Mouse (Mus musculus) lung, embryonic 16.5 days (tissue): ENCODE measurements around the gene Wfdc21. TPM values are rescaled to one million over a fixed set of nuclear protein-coding genes. Genes with fewer than 3 reads are reported as not detected.

Experiments used
- ATAC-seq: fragments of 200-750 bp; cut with Nextera tagmentation; 2 replicates; pipeline ENCODE4 v1.8.0; 2017; ENCODE audit warnings: low read depth, mild to moderate bottlenecking, moderate library complexity
- H3K27ac ChIP-seq: fragments of 300-500 bp; sonication (generic); 2 replicates; pipeline ENCODE4 v1.5.1; 2014; ENCODE audit warnings: mild to moderate bottlenecking, control low read depth, low read length
- H3K27me3 ChIP-seq: fragments of 300-500 bp; sonication (generic); 2 replicates; pipeline ENCODE4 v1.6.1; 2014; ENCODE audit warnings: low read depth, low read length, mixed read lengths; ENCODE audit not compliant: control insufficient read depth, insufficient read depth
- H3K36me3 ChIP-seq: fragments of 300-500 bp; sonication (generic); 2 replicates; pipeline ENCODE4 v1.6.1; 2014; ENCODE audit warnings: low read length; ENCODE audit not compliant: control insufficient read depth, insufficient read depth
- H3K4me1 ChIP-seq: fragments of 300-500 bp; sonication (generic); replicated peaks from 2 replicates; pipeline ENCODE4 v1.6.1; 2014; ENCODE audit warnings: low read length, mixed read lengths; ENCODE audit not compliant: control insufficient read depth, insufficient read depth
- H3K4me2 ChIP-seq: fragments of 300-500 bp; sonication (generic); 2 replicates; pipeline ENCODE4 v1.6.1; 2014; ENCODE audit warnings: low read depth, low read length, control low read depth
- H3K4me3 ChIP-seq: fragments of 300-500 bp; sonication (generic); 2 replicates; pipeline ENCODE4 v1.5.1; 2014; ENCODE audit warnings: mild to moderate bottlenecking, low read length, control low read depth
- H3K9ac ChIP-seq: fragments of 300-500 bp; sonication (generic); 2 replicates; pipeline ENCODE4 v1.6.1; 2014; ENCODE audit warnings: low read length, control low read depth
- H3K9me3 ChIP-seq: fragments of 300-500 bp; sonication (generic); 2 replicates; pipeline ENCODE4 v1.6.1; 2016; ENCODE audit warnings: low read length; ENCODE audit not compliant: control insufficient read depth
- WGBS: fragments of 180-500 bp; shearing (Covaris S2); extraction: QIAGEN DNeasy Blood & Tissue Kit; methylation state at CpG from one replicate; pipeline ENCODE4 v1.1.7; 2014; 5-methylcytosine and 5-hydroxymethylcytosine counted together
- polyA plus RNA-seq: library from polyadenylated mRNA; unstranded; fragments of >200 nt; fragmentation: Nextera tagmentation; extraction: Ambion mirVana; gene quantifications from 2 replicates; pipeline ENCODE4 v1.2.1, GENCODE M21; 2015

The Wfdc21 gene
- polyA plus RNA-seq = 0.82 and 2.3 TPM in 2 replicates

DNA sequence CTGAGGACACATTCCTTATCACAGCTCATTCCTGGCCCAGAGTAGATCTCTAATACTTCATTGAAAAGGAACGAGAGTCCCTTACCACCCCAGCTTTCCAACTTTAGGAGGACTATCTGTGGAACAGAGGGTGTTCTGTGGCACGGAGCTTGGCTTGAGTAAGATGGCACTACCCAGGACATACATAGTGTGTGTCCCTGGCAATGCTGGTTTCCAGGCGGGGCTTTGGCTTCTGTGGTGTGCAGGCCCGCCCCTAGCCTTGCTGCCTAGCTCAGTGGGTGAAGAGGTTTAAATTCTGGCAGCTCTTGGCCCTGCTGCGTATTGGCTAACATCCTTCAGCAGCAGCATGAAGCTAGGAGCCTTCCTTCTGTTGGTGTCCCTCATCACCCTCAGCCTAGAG is at the start of gene Wfdc21:
Wfdc21 (plus strand) TSS at position 260 of the 400 bp plus-strand sequence.
- no peak for ATAC-seq
- H3K9ac ChIP-seq = no peak within 1 kb of the TSS
- no peak within 1 kb of the TSS for H3K27ac ChIP-seq
- H3K9me3 ChIP-seq = no peaks in the 10 kb centered on the region
- WGBS = 66% methylated on average over 5 of the region's 5 CpGs
- H3K4me3 ChIP-seq = no peak within 1 kb of the TSS
- no peaks in the 10 kb centered on the region; the same call in 1 of the 2 replicates for H3K4me1 ChIP-seq
- no peaks in the 10 kb centered on the region for H3K36me3 ChIP-seq
- peaks cover 2% of the 10 kb centered on the region; the same call in 1 of the 2 replicates for H3K27me3 ChIP-seq
- H3K4me2 ChIP-seq = no peak within 1 kb of the TSS

DNA sequence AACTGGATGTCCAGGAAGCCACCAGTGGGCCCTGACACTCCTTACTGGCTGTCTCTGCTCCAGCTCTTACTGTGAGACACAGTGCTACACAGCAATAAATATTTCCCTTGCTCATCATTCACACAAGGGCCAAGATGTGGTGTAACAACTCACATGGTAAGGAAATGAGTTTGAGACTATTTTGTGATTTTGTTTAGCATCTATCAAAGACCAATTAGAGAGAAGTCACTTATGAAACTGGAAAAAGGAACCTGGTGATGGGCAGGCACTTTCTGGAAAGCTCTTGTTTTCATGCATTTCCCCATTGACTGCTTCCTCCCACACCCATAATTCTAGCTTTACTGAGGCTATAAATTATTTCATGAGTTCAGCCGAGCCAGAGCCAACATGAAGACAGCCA is 43.0 kb upstream of the Wfdc21 start, which contains the start of gene Wfdc17:
Wfdc17 (plus strand) TSS at position 287 of the 400 bp plus-strand sequence.
- Histone ChIP-seq H3K4me3 (no peak within 1 kb of the TSS), H3K4me2 (no peak within 1 kb of the TSS), H3K9me3 (no peaks in the 10 kb centered on the region), H3K9ac (no peak within 1 kb of the TSS), H3K4me1 (no peaks in the 10 kb centered on the region), H3K36me3 (no peaks in the 10 kb centered on the region), H3K27me3 (no peaks in the 10 kb centered on the region), H3K27ac (no peak within 1 kb of the TSS)
- 58% methylated on average over 1 of the region's 1 CpGs for WGBS
- ATAC-seq = no peak

DNA sequence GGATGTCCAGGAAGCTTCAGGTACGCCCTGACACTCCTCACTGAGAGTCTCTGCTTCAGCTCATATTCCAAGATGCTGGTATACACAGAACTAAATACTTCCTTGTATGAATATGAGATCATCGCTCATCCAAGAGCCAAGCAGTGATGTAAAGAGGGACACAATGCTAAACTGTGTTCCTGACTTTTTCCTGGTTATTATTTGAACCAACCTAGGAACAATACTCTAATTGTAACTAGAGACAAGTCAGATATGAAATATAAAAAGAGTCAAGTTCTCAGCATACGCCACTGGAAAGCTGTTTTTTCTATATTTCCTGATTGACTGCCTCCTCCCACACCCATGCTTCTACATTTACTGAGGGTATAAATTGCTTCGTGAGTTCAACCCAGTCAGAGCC is 38.0 kb upstream of the Wfdc21 start, which contains the start of gene Wfdc18:
Wfdc18 (plus strand) TSS at position 301 of the 400 bp plus-strand sequence.
- H3K4me2 ChIP-seq = no peak within 1 kb of the TSS
- no peaks in the 10 kb centered on the region for H3K9me3 ChIP-seq
- H3K27me3 ChIP-seq = no peaks in the 10 kb centered on the region
- no peak within 1 kb of the TSS for H3K4me3 ChIP-seq
- no peak within 1 kb of the TSS for H3K27ac ChIP-seq
- H3K36me3 ChIP-seq = no peaks in the 10 kb centered on the region
- no peaks in the 10 kb centered on the region for H3K4me1 ChIP-seq
- no peak within 1 kb of the TSS for H3K9ac ChIP-seq
- 68% methylated on average over 4 of the region's 4 CpGs for WGBS
- ATAC-seq = no peak

DNA sequence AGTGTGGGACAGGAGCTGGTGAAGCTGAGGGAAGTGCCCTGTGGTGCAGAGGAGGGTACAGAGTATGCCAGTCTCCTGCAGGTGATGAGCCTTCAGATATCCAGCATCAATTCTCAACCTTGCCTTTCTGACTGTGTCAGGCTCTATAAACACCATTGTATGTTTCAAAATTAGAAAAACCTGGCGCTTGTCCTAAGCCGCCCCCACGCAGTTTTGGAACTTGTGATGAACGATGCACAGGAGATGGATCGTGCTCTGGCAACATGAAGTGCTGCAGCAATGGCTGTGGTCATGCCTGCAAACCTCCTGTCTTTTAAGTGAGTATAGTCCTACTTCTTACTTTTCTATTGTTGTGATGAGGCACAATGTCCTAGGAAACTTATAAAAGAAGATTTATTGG is 37.1 kb upstream of the Wfdc21 start:
- H3K4me1 ChIP-seq = no peaks in the 10 kb centered on the region
- no peak for ATAC-seq
- H3K27me3 ChIP-seq = no peaks in the 10 kb centered on the region
- no peak overlapping the region for H3K4me2 ChIP-seq
- H3K4me3 ChIP-seq = no peak overlapping the region
- H3K9me3 ChIP-seq = no peaks in the 10 kb centered on the region
- no peak overlapping the region for H3K27ac ChIP-seq
- H3K36me3 ChIP-seq = no peaks in the 10 kb centered on the region
- H3K9ac ChIP-seq = no peak overlapping the region
- 77% methylated on average over 5 of the region's 5 CpGs for WGBS

DNA sequence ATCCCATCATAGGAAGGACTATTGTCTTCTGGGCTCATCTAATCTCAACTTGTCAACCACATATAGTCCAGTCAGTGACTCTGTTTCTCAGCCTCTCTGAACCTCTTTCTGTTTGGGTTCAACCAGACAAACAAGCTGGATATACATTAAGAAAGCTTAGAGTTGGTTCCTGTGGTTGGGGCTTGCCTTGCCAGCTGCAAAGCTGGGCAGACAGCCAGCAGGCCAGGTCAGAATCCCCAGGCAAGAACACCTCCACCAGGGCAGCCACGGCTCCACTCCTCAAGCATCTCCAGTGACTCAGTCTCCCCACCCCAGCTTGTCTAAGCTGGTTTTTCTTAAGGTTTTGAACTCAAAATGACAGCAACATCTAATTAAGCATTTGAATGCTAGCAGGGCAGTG is 34.1 kb upstream of the Wfdc21 start:
- no peaks in the 10 kb centered on the region for H3K36me3 ChIP-seq
- no peak overlapping the region for H3K4me3 ChIP-seq
- no peak for ATAC-seq
- H3K27ac ChIP-seq = no peak overlapping the region
- 48% methylated on average over 1 of the region's 1 CpGs for WGBS
- H3K9me3 ChIP-seq = no peaks in the 10 kb centered on the region
- H3K9ac ChIP-seq = no peak overlapping the region
- H3K4me2 ChIP-seq = no peak overlapping the region
- H3K4me1 ChIP-seq = no peaks in the 10 kb centered on the region
- no peaks in the 10 kb centered on the region for H3K27me3 ChIP-seq

DNA sequence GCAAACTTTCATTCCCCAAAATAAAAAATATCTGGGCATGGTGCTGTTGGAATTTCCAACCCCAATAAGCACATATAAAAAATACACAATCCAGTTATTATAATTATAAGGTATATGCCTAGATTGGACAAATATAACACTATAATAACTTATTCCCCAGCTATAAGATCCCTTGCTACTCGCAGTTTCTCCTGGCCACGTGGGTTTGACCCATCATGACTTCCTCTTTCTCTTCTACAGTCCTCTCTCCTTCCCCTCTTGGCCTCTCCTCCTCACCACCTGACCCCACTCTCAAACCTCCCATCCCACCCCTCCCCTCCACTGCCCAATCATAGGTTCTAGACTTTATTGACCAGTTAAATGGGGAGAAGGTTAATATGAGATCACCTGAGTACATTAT is 32.8 kb upstream of the Wfdc21 start:
- no peak overlapping the region for H3K27ac ChIP-seq
- H3K27me3 ChIP-seq = no peaks in the 10 kb centered on the region
- WGBS = 84% methylated on average over 2 of the region's 2 CpGs
- no peaks in the 10 kb centered on the region for H3K9me3 ChIP-seq
- ATAC-seq = no peak
- no peak overlapping the region for H3K4me3 ChIP-seq
- H3K4me1 ChIP-seq = no peaks in the 10 kb centered on the region
- no peaks in the 10 kb centered on the region for H3K36me3 ChIP-seq
- H3K9ac ChIP-seq = no peak overlapping the region
- H3K4me2 ChIP-seq = no peak overlapping the region

DNA sequence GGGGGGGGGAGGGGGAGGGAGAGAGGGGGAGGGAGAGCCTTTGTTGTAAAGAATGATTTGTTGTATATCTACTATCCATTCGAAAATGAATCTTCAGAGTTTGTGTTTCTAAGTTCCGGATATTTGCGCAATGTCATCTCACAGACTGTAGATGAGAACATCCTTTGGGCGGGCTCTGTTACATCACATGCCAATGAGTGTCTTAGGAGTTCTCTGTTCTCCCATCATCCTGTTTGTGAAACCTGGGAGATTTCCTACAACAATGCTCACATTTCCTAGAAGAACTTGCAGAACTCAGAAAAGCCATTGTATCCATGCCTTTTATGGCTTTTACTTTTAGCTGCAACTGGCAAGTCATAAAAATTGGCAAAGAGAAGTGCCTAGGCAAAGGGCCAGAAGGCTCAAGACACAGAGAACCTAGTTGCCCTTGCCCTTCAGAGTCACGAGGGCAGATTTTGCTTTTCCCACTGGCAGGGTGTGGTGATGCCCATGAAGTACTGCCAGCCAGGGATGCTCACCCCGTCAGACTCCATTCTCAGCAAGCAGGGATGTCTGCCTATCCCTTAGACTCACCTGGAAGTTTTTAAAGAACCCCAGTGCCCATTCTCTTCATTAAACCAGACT is 29.6 kb upstream of the Wfdc21 start:
- no peaks in the 10 kb centered on the region for H3K27me3 ChIP-seq
- no peak overlapping the region for H3K4me2 ChIP-seq
- H3K4me3 ChIP-seq = no peak overlapping the region
- no peak overlapping the region for H3K27ac ChIP-seq
- no peak for ATAC-seq
- no peak overlapping the region for H3K9ac ChIP-seq
- no peaks in the 10 kb centered on the region for H3K4me1 ChIP-seq
- no peaks in the 10 kb centered on the region for H3K9me3 ChIP-seq
- WGBS = 77% methylated on average over 6 of the region's 6 CpGs
- no peaks in the 10 kb centered on the region for H3K36me3 ChIP-seq

DNA sequence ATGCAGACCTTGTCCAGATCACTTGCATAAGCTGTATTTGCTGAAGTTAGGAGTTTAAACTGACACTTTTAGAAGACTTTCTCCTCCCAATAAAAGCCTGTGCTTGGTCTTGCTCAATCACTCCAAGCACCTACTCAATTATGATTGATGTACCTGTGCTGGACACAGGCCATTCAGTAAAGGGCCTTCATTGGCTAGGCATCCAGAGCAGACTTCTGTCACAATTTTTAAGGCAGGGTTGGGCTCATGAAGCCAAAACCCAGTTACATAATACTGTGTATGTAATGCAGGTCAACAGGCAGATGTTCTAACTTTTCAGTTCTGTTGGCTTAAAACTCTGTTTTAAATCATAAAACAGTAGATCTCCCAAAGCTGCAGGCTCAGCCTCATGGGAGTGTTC is 26.0 kb upstream of the Wfdc21 start:
- Histone ChIP-seq H3K4me1 (no peaks in the 10 kb centered on the region), H3K9me3 (no peaks in the 10 kb centered on the region), H3K27ac (no peak overlapping the region), H3K36me3 (no peaks in the 10 kb centered on the region), H3K4me2 (no peak overlapping the region), H3K4me3 (no peak overlapping the region), H3K27me3 (no peaks in the 10 kb centered on the region), H3K9ac (no peak overlapping the region)
- no peak for ATAC-seq

DNA sequence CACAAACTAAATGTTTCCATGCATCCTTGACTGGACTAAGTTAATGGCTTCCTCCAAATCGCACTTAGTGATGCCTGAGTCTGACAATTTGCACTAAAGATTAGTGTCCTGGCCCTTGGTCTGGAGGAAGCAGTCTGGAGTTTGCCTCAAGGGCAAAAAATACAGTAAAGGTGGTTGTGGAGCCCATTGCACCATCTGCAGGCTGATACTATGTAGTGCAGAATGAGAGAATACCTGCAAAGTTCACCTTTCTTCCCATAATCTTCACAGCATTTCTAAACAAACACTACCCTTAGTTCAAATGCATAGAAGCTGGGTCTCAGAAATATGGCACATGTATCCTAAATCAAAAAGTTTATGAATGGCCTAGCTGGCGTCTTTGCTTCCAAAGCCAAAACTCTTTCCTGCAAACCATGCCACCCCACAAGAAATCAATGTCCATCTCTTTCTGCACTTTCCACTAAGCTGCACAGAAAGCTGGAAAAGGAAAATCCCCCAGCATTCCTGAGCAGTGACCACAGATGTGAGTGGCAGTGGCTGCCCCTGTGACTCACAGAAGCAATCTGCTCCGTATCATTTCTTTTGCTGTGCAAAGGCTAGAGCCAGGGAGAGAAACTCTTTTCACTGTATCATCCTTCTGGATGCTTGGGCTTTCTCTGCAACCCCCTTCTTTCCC is 17.8 kb upstream of the Wfdc21 start:
- peaks cover 2% of the 10 kb centered on the region; the same call in 1 of the 2 replicates for H3K9me3 ChIP-seq
- H3K27me3 ChIP-seq = no peaks in the 10 kb centered on the region
- no peaks in the 10 kb centered on the region for H3K36me3 ChIP-seq
- 56% methylated on average over 3 of the region's 3 CpGs for WGBS
- H3K4me2 ChIP-seq = no peak overlapping the region
- no peak overlapping the region for H3K9ac ChIP-seq
- no peak overlapping the region for H3K4me3 ChIP-seq
- ATAC-seq = no peak
- no peaks in the 10 kb centered on the region for H3K4me1 ChIP-seq
- no peak overlapping the region for H3K27ac ChIP-seq
